Mouse (Mus musculus) embryonic stem cell, embryonic (primary cell): ENCODE results near the gene Htra1.

ENCODE experiments used
- CTCF ChIA-PET, 4 experiments: fragments of 300-600 bp in 2 of 4; fragments of 350-600 bp in 2 of 4; sonication (Branson Sonifier 250); formaldehyde crosslinking; loops; one replicate each; lab custom pipeline; 2022; ENCODE audit warnings: inconsistent platforms in 2 of 4; lab: Charles Lee
- POLR2A ChIA-PET, 4 experiments: fragments of 300-600 bp in 2 of 4; fragments of 350-600 bp in 2 of 4; sonication (Branson Sonifier 250); formaldehyde crosslinking; loops; one replicate each; lab custom pipeline; 2022; ENCODE audit warnings: antibody characterized with exemption in 4 of 4, inconsistent platforms in 1 of 4; lab: Charles Lee

Gene Htra1

GRCm38 (mm10) chr7:130918260-130918659 is 17.7 kb upstream of the Htra1 start:
- ChIA-PET CTCF (interaction anchor here in 3 of 4 experiments (0.5 to 2.0 kb wide), 3 partner anchors 58 to 519 kb away, joined by 3 to 5 read pairs (median 5); no protein-coding TSS in a partner anchor), POLR2A (interaction anchor here in 1 of 4 experiments (0.7 to 1.5 kb wide), 2 partner anchors 20 to 211 kb away, joined by 3 to 4 read pairs; no protein-coding TSS in a partner anchor)

GRCm38 (mm10) chr7:130922981-130923731 is 12.8 kb upstream of the Htra1 start:
- ChIA-PET CTCF (interaction anchor here in 2 of 4 experiments (0.8 to 1.0 kb wide), 2 partner anchors 160 to 161 kb away, joined by 3 to 7 read pairs; no protein-coding TSS in a partner anchor), POLR2A (interaction anchor here in 2 of 4 experiments (0.6 to 1.4 kb wide), 4 partner anchors 14 to 189 kb away, joined by 3 to 5 read pairs (median 4); no protein-coding TSS in a partner anchor)

- POLR2A ChIA-PET: interaction anchor here in 2 of 4 experiments (1.0 to 1.9 kb wide), 6 partner anchors 8 to 95 kb away, joined by 3 to 4 read pairs (median 3); no protein-coding TSS in a partner anchor
- CTCF ChIA-PET: interaction anchor here (0.5 to 1.7 kb wide), 9 partner anchors 9 to 268 kb away, joined by 3 to 15 read pairs (median 3); no protein-coding TSS in a partner anchor
These were observed 5.5 kb upstream of the Htra1 start for GRCm38 (mm10) chr7:130930401-130930800.

DNA sequence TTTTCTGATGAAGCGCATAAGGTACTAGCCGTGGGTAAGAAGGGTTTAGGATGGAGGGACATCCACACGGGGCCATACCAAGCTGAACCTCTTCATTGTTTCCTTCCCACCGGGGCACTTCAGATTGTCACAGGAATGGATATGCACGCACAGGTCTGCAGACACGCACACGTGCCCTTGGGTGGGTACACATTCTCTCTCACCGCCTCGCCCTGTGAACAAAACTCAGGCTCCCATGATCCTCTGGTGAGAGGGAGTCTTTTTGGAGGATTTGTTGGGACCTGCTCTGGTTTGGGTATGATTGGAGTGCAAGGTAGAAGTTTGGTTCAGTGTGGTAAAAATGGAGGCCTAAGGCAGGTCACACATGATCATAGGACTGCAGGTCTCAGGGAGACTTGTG is 3.0 kb upstream of the Htra1 start:
- POLR2A ChIA-PET: interaction anchor here in 1 of 4 experiments (1.5 kb wide), 1 partner anchor 12 kb away, joined by 5 read pairs; no protein-coding TSS in a partner anchor
- CTCF ChIA-PET: interaction anchor here in 1 of 4 experiments (0.6 kb wide), 1 partner anchor 7 kb away, joined by 4 read pairs; no protein-coding TSS in a partner anchor

DNA sequence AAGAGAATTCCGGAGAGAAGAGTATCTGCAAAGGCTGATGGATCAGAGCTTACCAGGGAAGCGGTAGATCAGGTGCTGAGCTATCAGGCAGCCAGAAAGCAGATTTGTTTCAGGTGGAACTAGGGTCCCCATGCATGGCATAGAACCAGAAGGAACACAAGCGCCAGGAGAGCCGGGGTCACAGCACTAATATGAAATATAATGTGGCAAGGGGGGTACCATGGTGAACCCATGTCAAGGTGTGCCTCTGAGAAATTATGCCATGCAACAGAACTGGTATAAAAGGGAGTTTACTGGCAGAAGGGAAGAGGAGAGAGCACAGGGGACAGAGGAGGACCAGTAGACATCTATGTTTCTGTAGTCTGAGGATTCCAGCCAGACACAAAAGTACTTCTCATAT is 1.3 kb upstream of the Htra1 start:
- ChIA-PET CTCF (no interaction called here), POLR2A (interaction anchor here in 1 of 4 experiments (0.7 to 3.3 kb wide), 3 partner anchors 10 to 20 kb away, joined by 3 to 12 read pairs (median 3); no protein-coding TSS in a partner anchor)

GRCm38 (mm10) chr7:130935421-130935792 is 504 bp upstream of the Htra1 start:
- ChIA-PET POLR2A (interaction anchor here in 1 of 4 experiments (0.6 to 3.3 kb wide), 3 partner anchors 10 to 19 kb away, joined by 3 to 12 read pairs (median 4); no protein-coding TSS in a partner anchor), CTCF (no interaction called here)

GRCm38 (mm10) chr7:130936472-130936951 is 601 bp downstream of the Htra1 start:
- POLR2A ChIA-PET: interaction anchor here in 2 of 4 experiments (0.7 to 3.3 kb wide), 6 partner anchors 8 to 728 kb away, joined by 3 to 12 read pairs (median 4); no protein-coding TSS in a partner anchor
- CTCF ChIA-PET: interaction anchor here in 1 of 4 experiments (0.5 kb wide), 1 partner anchor 56 kb away, joined by 3 read pairs; no protein-coding TSS in a partner anchor

GRCm38 (mm10) chr7:130937266-130937841 is 1.4 kb downstream of the Htra1 start:
- ChIA-PET POLR2A (interaction anchor here in 2 of 4 experiments (1.0 to 3.3 kb wide), 11 partner anchors 8 to 142 kb away, joined by 3 to 12 read pairs (median 4); no protein-coding TSS in a partner anchor), CTCF (interaction anchor here in 3 of 4 experiments (0.5 to 1.9 kb wide), 4 partner anchors 8 to 176 kb away, joined by 3 to 7 read pairs (median 4); no protein-coding TSS in a partner anchor)

DNA sequence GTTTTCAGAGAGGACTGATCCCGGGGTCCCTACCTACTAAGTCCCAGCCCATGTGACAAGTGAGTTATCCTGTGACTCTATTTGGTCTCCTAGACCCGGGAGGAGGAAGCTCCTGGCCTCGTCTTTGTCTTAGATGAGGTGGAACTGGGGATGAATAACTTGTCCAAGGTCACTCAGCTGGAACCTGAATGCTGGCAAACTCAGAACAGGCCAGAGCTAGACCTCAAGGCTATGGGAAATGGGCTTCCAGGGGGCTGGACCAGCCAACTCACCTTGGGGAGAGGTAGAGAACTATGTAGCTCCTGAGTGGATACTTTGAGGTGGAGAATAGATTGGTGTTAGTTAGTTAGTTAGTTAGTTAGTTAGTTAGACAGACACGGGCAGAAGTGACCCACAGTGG is 2.1 kb downstream of the Htra1 start:
- POLR2A ChIA-PET: interaction anchor here in 2 of 4 experiments (0.8 to 2.9 kb wide), 10 partner anchors 8 to 143 kb away, joined by 3 to 10 read pairs (median 4); no protein-coding TSS in a partner anchor
- CTCF ChIA-PET: interaction anchor here in 1 of 4 experiments (0.5 to 1.9 kb wide), 3 partner anchors 22 to 391 kb away, joined by 3 to 7 read pairs (median 4); no protein-coding TSS in a partner anchor

GRCm38 (mm10) chr7:130938896-130939295 is 3.0 kb downstream of the Htra1 start:
- ChIA-PET CTCF (interaction anchor here in 1 of 4 experiments (0.6 to 1.9 kb wide), 2 partner anchors 177 to 515 kb away, joined by 3 to 7 read pairs; no protein-coding TSS in a partner anchor), POLR2A (interaction anchor here in 2 of 4 experiments (0.6 to 2.9 kb wide), 7 partner anchors 9 to 404 kb away, joined by 3 to 10 read pairs (median 5); no protein-coding TSS in a partner anchor)

- POLR2A ChIA-PET: interaction anchor here in 3 of 4 experiments (0.5 to 1.4 kb wide), 11 partner anchors 8 to 621 kb away, joined by 3 to 5 read pairs (median 3); no protein-coding TSS in a partner anchor
- CTCF ChIA-PET: interaction anchor here in 1 of 4 experiments (0.5 to 1.2 kb wide), 2 partner anchors 176 to 179 kb away, joined by 3 to 4 read pairs; no protein-coding TSS in a partner anchor
These were observed 4.8 kb downstream of the Htra1 start for GRCm38 (mm10) chr7:130940733-130941132.

DNA sequence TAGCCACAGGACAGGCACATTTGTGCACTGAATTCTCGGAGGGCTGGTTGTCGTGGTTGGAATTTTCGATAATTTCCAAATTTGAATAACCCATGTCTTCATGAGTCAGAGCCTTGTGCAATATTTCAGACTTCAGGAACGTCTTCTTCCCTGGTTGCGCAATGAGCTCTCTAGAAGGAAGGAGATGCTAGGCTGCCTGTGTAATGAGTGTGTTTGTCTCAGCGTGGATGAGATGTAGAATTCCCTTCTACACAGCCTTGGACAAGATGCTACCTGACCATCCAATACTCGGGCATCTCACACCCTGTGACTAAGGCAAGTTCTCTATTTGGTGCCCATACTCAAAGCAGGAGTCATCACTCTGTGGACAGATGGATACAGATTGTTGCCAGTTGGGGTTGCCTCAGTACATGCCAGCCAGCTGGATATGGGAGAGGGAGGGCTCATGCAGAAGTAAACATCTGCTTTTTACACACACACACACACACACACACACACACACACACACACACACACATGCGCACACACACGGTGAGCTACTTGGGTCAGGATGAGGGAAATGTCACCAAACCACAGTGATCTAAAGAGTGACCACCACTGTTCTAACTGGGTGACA is 7.5 kb downstream of the Htra1 start:
- CTCF ChIA-PET: interaction anchor here in 2 of 4 experiments (0.6 to 0.9 kb wide), 2 partner anchors 109 to 178 kb away, joined by 3 read pairs; no protein-coding TSS in a partner anchor
- POLR2A ChIA-PET: interaction anchor here in 3 of 4 experiments (0.7 to 2.8 kb wide), 8 partner anchors 7 to 617 kb away, joined by 3 to 12 read pairs (median 4); partner anchors contain the start of genes Bub3 (in 1 of the 3) and Htra1 (in 1 of the 3)

DNA sequence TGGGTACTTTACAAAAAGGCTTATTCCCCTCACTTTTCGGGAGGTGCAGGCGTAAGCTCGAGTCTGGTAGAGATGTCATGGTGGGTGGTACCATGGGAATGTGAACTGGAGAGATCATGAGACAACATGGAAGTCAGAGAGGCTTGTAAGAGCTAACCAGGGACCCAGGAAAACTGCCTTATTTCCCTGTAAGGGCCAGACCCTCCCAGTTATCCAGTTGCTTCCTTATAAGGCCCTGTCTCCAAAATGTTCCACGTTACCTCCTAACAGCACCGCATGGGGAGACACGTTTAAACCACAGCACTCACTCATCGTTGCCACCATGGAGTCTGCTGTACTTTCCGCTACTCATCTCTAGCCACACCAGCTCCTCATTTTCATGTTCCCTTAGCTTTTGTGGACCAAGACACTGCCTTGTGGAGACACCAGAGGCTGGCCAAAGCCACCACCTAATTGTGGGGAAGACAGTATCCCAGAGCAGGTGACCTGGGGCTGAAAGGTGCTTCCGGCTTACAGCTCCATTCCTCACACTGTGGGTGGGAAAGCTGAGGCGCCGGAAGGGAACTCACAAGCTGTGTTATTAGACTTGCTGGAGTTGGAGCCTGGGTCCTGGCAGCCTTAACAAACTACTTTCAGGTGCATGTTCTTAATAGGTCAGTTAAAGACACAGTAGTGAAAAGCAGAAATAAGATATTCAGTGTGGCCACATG is 9.0 kb downstream of the Htra1 start:
- ChIA-PET CTCF (interaction anchor here in 2 of 4 experiments (0.6 to 1.2 kb wide), 3 partner anchors 8 to 182 kb away, joined by 3 to 5 read pairs (median 3); no protein-coding TSS in a partner anchor), POLR2A (interaction anchor here in 3 of 4 experiments (0.5 to 2.8 kb wide), 21 partner anchors 8 to 615 kb away, joined by 3 to 12 read pairs (median 3); partner anchors contain the start of genes Bub3 (in 1 of the 3) and Htra1 (in 1 of the 3))

- ChIA-PET POLR2A (interaction anchor here in 3 of 4 experiments (0.5 to 2.8 kb wide), 11 partner anchors 9 to 614 kb away, joined by 3 to 12 read pairs (median 4); partner anchors contain the start of genes Bub3 (in 1 of the 3) and Htra1 (in 1 of the 3)), CTCF (interaction anchor here in 1 of 4 experiments (0.6 to 1.2 kb wide), 2 partner anchors 9 to 183 kb away, joined by 3 to 5 read pairs; no protein-coding TSS in a partner anchor)
These were observed 9.8 kb downstream of the Htra1 start for GRCm38 (mm10) chr7:130945730-130946129.

GRCm38 (mm10) chr7:130946303-130946702 is 10.4 kb downstream of the Htra1 start:
- CTCF ChIA-PET: interaction anchor here in 1 of 4 experiments (1.8 kb wide), 1 partner anchor 184 kb away, joined by 6 read pairs; no protein-coding TSS in a partner anchor
- POLR2A ChIA-PET: interaction anchor here in 3 of 4 experiments (0.6 to 2.8 kb wide), 7 partner anchors 8 to 414 kb away, joined by 3 to 12 read pairs (median 3); partner anchors contain the start of gene Htra1 (in 1 of the 3)
